Mouse (Mus musculus) bone marrow macrophage, adult 2 months (primary cell): Measurements from ENCODE around the gene N4bp3.

Experiments used
- CTCF ChIP-seq: IDR thresholded peaks from 2 replicates; pipeline ENCODE4 v1.5.1; 2012; ENCODE audit warnings: low read depth, mild to moderate bottlenecking, low read length, moderate library complexity
- POLR2A ChIP-seq: IDR thresholded peaks from 2 replicates; pipeline ENCODE4 v1.6.1; 2012; ENCODE audit warnings: mild to moderate bottlenecking, low read depth, low read length, borderline replicate concordance

GRCm38 (mm10) chr11:51597553-51597952 lies 53.1 kb downstream of the N4bp3 start:
- no peak for TF ChIP-seq CTCF
- TF ChIP-seq POLR2A, result no peak
